Mouse (Mus musculus) frontal cortex, postnatal 36 days (tissue): Measurements from ENCODE around the gene 4930455H04Rik.

Source experiments
- DNase-seq, 2 experiments: peaks; one replicate each; pipeline ENCODE4 v3.0.0; 2022; ENCODE audit warnings: low spot score in 2 of 2

4930455H04Rik gene

DNA sequence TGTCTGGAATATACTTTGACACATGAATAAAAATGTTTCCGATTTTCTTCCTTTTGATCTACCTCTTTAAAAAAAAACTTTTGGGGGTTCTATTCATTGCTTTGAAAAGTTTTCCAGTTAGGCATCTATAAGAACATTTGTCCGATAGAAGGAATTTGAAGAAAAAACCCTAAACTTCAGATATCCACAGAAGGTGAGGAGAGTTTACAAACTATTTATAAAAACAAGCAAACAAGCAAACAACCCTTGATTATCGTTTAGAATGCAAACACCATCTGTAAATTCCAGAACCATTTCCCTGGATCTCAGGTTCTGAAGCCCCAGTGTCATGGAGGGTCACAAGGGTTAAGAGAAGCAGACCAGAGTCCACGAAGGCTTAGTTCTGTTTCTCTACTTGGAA lies at the start of gene 4930455H04Rik:
4930455H04Rik (plus strand) TSS at position 301 of the 400 bp plus-strand sequence.
- no peak for DNase-seq

DNA sequence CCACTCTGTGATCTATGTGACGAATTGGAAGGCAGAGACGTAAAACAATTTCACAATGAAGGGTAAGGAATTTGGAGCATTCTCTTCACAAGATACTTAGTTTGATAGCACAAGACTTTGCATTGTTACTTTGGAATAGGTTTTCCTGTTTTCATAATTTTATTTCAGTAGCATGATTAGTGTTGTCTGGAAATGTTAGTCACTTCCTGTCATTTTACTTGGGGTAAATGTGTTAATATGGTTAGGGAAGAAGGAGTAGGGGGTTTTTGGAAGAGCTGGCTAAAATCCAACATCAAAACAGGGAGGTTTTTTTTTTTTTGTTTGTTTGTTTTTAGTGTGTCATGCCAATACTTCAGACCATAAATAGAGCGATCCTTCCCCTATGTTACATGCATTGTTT lies 46.5 kb upstream of the 4930455H04Rik start:
- no peak for DNase-seq

DNA sequence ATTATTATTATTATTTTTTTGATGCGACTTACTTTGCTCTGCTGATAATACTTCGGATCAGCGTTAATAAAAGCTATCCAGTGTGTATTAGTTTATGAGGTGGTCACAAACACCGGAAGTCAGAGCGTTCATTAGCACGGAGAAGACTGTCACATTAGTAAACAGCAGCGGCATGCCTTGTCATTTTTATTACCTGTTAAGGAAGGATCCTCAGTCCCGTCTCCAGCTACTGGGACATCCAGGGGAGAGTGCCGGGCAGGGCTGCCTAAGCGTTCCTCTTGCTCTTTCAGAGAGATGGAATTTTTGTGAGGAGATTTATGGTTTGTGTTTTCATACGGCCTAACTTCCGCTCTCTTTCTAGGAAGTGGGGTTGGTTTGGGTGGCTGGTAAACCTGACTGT lies 45.0 kb upstream of the 4930455H04Rik start:
- no peak for DNase-seq

DNA sequence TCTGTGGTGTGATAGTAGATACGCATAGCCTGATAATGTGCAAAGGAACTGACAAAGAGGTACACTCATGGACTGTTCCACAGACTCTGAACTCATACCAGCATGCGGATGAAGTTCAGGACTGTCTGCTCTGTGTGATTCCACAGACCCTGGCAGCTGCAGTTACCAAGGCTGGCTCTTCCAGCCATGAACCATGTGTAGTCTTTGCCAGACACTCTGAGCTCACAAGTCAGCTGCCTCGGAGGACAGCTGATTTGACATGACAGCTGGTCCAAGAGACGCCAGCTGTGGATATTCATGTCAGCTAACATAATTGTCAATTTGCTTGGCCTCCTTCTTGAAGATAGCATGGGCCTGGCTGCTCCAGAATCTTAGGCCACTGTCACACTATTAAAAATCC lies 39.1 kb upstream of the 4930455H04Rik start:
- no peak for DNase-seq

DNA sequence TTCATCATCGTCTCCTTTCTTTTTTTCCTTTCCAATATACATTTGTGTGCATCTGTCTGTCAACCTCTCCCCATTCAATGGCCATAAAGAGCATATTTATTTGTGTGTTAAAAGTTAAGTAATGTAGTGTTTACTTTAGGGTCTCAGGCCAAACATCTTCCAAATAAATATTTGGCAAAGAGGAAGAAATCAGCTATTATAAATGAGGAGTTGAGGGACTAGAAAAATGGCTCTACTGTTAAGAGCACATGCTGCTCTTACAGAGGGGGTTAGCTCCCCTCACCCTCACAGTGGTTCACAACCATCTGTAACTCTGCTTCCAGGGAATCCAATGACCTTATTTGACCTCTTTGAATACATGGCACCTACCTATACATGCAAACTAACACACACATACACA lies 34.9 kb upstream of the 4930455H04Rik start:
- DNase-seq: no peak

DNA sequence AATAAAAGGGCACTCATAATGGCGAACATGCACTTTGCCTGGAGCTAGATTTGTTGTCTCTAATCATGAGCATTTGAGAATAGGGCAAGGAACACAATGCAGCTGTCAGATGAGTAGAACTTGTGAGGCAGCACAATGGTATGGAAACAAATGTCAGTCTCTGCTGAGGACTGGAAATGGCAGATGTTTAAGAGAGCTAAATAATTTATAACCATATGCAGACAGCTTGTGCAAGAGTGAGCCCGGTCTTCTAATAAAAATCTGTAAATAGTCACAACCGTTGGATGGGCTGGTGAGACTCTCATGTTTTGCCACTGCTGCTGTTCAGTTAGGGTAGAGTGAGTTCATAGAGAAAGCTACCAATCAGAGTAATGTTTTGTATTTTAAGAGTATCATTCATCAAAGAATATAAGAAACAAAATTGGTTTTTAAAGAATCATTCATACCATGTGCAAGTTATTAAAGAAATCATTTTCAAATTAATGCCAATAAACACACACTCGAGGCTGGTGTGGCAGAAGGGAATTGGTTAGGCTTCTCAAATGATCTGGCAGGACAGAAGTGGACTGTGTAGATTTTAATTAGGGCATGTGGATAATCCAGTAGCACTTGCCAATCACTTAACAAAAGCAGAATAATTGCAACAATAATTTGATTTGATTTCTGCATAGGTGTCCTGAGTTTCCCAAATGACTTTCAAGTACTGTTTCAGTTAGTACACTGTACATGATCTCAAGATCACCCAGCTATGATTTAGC lies 31.0 kb upstream of the 4930455H04Rik start:
- DNase-seq: no peak

DNA sequence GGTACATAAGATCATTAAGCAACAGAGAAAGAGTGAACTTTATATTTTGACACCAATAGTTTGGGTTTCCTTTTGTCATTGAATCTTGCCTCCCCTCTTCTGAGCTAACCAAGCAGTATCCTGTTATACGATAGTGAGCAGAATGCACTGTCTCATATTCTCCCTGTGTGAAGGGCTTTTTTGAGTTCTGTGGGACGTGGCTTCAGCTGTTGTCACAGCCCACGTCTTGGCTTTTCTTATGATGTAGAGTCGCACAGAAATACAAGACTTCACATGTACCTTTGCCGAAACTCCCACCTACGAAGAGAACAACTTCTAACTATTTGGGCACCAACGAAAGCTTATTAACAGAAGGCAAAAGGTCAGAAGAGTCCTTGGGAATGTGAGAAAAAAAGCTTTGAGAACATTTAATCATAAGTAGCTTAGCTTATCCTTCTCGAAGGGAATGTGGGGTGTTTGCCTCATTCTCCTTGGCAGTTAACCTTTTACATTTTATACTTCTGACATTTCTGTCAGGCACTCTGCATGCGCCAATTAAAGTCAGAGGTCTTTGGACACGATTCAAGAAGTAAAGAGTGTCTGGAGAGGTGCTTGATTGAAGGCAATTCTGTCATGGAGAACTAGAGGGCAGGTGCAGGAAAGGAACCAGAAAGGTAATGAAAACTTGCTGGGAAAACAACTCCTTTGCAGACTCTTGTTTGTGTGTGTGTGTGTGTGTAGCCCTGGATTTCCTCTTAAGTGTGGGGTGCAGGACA lies 27.1 kb upstream of the 4930455H04Rik start:
- peak; percentile 30 to 69 for DNase-seq

DNA sequence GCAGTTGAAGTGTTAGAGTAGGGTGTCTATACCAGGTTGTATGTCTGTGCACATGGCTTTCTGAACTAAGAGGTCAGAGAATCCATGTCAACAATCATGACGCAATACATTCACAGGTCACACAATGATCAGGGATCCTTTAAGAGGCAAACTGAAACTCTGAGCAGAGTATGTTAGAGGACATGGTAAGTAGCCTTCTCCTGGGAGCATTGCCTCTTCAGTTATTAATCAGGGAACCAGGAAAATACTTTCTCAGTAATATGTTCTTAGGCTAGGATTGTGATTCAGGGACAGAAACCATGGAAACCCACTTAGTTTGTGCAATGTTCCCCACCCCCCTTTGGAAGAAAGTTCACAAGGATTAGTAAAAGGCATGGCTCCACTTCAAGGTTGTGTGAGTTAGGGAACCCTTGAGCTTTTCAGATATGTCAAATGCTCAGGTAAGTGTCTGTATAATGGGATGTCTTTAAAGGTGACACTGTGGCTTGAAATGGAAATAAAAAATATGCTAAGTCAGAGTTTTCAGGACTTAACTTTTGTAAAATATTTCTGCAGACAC lies 26.4 kb upstream of the 4930455H04Rik start:
- DNase-seq: no peak

DNA sequence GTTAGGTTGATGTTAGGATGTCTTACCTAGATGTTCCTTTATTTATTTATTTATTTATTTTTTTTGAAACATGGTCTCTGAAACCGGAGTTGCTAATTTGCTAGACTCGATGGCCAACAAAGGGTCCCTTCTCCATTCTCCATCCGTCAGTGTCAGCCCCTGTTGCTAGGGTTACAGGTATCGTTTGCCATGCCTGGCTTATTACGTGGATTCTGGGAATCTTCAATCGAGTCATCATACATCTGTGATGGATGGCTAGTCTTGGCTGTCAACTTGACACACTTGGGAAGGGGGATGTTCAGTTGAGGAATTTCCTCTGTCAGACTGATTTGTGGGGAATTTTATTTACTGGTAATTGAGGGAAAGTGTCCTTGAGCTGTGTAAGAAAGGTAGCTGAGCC lies 25.3 kb upstream of the 4930455H04Rik start:
- no peak for DNase-seq

DNA sequence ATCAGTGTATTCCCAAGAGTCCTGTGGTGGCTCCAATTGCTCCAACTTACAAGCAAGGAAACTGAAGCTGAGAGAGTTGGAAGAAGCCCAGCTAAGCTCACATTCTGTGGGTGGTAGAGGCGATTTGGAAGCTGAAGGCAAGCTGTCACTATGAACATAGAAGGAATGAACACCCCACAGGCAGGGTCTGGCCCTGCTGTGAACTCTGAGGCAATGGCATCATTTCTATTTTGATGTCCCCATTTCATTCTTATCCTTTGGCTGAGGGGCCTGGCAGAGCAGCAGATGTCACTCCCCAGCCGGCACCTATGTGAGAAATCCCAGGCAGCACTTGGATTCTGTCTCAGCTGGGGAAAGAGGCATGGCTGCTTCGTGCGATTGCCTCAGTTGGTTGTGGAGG lies 24.6 kb upstream of the 4930455H04Rik start:
- DNase-seq: peak in 1 of 2 experiments; percentile 61

DNA sequence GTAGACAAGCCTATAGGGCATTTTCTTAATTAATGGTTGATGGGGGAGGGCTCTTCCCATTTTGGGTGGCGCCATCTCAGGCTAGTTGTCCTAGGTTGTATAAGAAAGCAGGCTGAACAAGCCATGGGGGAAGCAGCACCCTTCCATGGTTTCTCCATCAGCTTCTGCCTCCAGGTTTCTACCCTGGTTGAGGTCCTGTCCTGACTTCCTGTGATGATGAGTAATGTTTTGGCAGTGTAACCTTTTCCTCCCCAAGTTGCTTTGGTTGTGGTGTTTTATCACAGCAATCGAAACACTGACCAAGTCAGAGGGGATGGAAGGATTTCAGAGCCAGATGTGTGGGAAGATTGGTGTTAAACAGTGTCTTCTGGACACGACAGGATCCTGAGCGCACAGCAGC lies 21.6 kb upstream of the 4930455H04Rik start:
- no peak for DNase-seq

DNA sequence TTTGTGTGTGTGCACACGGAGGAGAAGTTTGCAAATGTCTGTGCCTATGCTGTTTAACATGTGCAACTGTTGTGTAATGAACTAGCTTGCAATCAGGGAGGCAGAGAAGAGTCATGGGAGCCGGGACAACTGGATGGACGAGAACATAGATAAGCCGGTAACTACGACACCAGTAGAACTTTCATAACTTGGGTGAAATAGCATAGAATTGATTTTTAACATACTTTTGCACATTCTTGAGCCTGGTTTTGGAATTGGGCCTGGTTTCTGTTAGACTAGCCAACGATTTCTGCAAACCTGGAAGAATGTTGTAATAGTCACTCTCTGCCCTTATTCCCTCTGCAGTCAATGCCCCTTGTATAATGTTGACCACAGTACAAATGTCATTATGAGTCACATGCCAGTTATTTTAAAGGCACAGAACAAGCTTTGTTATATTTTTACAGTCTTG lies 17.4 kb upstream of the 4930455H04Rik start:
- no peak for DNase-seq

DNA sequence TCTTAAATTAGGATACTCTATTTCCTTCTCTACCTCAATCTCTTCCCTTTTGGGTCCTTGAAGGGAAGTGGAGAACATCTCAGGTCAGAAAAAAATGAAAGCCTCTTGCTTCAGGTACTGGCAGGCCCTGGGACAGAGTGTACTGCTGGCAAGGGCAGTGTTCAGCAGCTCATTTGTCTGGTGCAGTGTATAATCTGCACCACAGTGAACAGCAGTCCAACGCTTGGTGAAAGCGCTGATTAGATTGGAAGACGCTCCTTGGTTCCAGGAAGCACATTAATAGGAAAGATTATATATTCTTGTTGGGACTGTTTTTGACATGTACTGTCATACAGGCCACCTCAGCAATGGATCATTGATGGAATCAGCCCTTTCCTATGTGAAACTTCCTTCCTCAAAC lies 16.6 kb upstream of the 4930455H04Rik start:
- DNase-seq: no peak

DNA sequence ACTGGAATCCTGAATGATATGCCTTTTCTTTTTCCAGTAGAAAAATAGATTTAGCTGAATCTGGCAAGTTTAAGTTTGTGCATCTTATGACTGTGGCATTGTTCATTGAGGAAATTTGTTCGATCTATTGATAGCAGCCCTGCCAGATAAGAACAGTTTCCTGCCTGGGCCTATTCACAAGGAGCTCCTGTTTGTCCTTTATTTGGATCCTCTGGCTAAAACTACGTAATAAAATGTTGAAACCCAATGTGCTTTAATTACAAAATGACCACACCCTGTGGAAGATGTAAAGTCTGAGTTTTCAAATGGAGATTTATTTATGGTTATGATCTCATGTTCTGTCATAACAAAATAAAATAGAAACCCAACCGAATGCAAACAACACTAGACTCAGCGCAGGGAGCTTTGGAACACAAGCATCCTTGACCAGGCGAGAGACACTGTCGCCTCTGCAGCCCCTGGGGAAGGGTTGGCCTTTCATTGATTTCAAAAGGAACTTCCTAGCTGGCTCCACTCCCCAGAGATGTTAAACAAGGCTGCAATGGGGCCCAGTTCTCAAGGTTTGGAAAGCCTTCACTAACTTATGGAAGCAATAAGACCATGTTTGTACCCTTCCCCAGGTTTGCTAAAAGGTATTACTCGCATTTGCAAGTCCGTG lies 15.7 kb upstream of the 4930455H04Rik start:
- no peak for DNase-seq

DNA sequence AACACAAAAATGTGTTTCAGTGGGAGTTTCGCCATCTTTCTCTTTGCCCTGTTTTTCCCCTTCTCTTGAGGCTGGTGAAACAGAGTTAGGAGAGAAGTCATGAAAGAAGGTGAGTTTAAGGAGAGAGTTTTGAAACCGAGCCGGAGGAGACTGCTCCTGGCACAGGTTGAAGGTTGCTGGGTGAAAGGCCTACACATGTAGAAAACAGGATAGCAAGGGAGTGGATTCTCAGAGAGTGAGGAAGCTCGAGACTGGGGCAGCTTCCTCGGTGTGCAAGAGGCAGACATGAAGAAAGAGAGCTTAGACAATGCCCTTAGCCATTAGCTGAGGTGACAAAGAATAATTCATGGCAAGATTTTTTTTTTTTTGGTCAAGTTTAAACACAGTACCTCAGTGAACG lies 14.7 kb upstream of the 4930455H04Rik start:
- DNase-seq: no peak

DNA sequence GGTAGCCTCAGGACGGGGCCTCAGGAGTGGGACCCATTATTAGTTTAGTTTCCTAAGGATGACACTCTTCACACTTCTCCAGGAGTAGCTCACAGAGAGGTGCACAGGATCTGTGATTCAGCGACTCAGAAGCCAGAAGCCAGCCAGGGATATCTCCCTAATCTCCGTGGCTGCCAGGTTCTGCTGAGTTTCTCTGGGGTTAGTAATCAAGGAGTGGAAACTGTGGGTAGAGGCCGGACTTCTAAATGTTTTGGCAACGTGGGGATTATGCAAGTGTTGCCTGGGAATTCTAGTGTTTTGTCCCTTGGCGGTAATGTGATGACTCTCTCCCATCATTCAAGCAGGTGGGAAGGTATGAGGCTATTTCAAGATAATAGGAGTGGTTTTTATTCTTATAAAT lies 13.0 kb upstream of the 4930455H04Rik start:
- DNase-seq: no peak

DNA sequence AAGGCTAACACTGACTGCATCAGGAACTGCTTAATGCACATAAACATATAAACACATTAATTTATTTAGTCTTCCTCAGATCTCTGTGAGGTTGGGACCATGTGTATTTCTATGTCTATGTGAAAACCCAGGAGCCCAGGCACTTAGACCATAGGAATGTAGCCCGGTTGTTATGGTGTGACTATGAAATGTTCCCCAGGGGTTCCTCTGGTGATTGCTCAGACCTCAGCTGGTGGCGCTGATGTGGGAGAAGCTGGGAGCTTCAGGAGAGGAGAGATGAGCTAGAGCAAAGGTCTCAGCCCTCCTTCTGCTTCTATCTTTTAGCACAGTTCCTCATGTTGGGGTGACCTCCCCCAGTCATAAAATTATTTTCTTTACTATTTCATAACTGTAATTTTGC lies 7.7 kb upstream of the 4930455H04Rik start:
- no peak for DNase-seq

DNA sequence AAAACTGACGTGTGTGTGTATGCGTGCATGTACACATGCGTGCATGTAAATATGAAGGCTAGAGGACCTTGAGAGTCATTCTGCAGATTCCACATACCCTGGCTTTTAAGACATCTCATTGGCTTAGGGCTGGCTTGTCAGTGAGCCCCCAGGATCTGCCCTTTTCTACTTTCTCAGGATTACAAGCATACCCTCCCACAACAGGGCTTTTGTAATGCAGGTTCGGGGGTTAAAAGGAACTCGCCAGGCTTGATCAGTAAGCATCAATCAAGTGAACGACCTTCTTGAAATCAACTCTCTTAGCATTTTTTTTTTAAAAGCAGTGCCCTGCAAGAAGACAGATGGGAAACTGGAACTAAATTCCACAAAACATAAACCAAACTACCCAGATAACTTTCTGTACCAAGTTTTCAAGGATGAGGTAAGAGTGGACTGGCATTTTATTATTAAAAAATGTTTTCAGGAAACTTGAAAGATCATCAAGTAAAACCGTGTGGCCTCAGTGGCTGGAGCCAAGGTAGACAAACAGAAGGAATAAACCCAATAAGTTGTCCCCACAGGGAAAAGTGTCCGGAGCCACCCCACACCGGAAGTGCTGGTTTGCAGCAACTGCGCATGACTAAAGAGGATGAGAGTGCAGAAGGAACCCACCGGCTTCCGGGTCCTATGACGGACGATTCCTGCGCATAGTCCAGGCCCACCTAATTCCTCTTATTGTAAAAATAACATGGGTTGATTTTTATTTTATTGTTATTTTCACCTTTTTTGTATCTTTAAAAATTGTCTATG lies 6.5 kb upstream of the 4930455H04Rik start:
- no peak for DNase-seq

DNA sequence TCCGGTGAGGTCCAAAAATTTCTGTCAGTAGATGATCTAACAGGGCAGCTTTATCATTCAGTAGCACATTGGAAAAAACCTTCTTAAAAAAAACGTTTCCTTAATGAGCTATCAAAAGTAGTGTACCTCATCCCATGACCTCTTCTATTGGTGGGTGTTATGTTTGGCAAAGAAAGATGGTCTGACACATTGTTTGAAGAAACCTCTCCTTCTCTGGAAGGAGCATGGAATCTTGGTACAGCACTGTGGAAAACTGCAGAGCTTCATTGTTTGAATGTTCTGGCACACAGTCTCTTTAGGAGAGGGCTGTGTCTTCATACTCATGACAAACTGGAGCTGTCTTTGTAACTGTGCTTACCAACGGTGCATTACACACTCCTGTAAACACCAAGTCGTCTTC lies 4.9 kb upstream of the 4930455H04Rik start:
- DNase-seq: no peak

DNA sequence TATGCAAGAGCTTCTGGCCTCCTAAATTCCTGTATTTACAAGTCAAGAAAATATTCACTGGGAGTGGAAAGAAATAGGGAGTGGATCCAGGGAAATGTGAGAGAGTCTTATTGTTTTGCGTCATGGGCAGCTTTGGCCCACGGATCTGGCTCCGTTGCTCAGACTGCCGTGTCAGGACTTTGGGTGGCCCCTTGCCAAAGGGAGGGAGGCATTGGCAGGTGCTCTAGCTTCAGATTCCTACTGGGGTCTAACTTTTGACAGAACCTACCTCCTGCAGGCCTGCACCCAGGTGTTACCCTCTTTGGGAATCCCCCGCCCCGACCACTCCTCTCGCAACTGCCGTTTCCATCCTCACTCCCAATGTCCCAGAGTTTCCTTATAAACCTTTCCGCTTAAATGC lies 3.6 kb upstream of the 4930455H04Rik start:
- DNase-seq: no peak

DNA sequence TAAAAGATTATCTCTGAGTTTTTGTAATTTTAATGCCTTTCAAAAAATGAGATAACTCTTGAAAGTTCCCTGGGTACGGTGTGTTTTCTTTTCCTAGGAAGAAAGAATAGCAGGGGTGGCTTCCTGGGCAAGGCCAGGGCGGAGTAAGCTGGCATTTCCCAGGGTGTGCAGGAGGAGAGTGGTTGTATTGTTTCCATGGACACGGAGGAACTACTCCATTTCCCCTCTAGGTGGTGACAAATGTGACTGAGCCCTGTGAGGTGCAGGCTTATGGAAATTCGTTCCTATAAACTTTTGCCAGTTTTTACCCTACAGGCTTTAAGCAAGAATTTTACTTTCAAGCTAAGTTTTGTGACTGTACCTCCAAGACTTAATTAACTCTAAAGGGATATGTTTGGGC lies 1.8 kb upstream of the 4930455H04Rik start:
- DNase-seq: peak; percentile 42 to 60

DNA sequence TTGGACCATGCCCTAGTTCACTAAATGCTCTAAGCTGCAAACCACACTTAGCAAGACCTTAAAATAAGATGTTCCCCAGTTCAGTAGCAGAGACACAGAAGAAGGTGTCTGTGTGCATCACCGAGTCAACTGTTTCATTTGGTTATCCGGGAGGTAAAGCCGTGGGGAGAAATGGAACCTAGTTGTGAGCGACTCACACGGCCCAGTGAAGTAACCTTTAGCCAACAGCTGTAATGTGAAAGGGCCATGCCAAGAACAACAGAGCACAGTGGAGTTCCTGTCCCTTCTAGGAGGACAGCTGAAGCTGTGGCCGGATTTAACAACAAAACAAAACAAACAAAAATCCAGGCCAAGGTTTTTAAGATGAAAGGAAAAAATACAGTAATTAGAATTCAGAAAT lies 1.3 kb upstream of the 4930455H04Rik start:
- no peak for DNase-seq
